Mouse (Mus musculus) olfactory bulb, adult 2 months (tissue): ENCODE measurements around the gene Gm42791.

ENCODE experiments used
- CTCF ChIP-seq: fragments of 200-500 bp; IDR thresholded peaks from 2 replicates; pipeline ENCODE4 v1.5.1; 2012; ENCODE audit warnings: low read depth, mild to moderate bottlenecking, low read length, moderate library complexity; ENCODE audit not compliant: insufficient read depth
- POLR2A ChIP-seq: fragments of 200-500 bp; IDR thresholded peaks from 2 replicates; pipeline ENCODE4 v1.6.1; 2012; ENCODE audit warnings: mild to moderate bottlenecking, low read depth, low read length, moderate library complexity; ENCODE audit not compliant: insufficient read depth

- TF ChIP-seq POLR2A (no peak), CTCF (no peak)
Measured at GRCm38 (mm10) chr5:148924051-148924450, 70.9 kb downstream of the Gm42791 start.
